Mouse (Mus musculus) G1E (cell line): ENCODE measurements at regions not wholly inside any gene's neighbourhood (a gene's known extent, or its start where the extent isn't known, plus 50 kb on each side); places are given as distances from the start of the nearest gene placed in this dataset.

Source experiments
- CTCF ChIP-seq: IDR thresholded peaks from 2 replicates; pipeline ENCODE4 v1.5.1; 2012; ENCODE audit warnings: low read depth, low read length, inconsistent platforms, mixed read lengths
- GATA1 ChIP-seq: IDR thresholded peaks from 2 replicates; pipeline ENCODE4 v1.6.1; 2012; ENCODE audit warnings: borderline replicate concordance, low read length, inconsistent platforms, mixed read lengths
- GATA2 ChIP-seq: IDR thresholded peaks from 2 replicates; pipeline ENCODE4 v1.6.1; 2012; ENCODE audit warnings: low read depth, low read length, inconsistent platforms, borderline replicate concordance
- POLR2AphosphoS5 ChIP-seq: IDR thresholded peaks from 2 replicates; pipeline ENCODE4 v1.6.1; 2012; ENCODE audit warnings: low read depth, low read length, inconsistent platforms; ENCODE audit not compliant: insufficient replicate concordance
- TAL1 ChIP-seq: conservative IDR thresholded peaks from 2 replicates; pipeline ENCODE4 v1.6.1; 2012; ENCODE audit warnings: low read depth, low read length, inconsistent platforms, mixed read lengths

DNA sequence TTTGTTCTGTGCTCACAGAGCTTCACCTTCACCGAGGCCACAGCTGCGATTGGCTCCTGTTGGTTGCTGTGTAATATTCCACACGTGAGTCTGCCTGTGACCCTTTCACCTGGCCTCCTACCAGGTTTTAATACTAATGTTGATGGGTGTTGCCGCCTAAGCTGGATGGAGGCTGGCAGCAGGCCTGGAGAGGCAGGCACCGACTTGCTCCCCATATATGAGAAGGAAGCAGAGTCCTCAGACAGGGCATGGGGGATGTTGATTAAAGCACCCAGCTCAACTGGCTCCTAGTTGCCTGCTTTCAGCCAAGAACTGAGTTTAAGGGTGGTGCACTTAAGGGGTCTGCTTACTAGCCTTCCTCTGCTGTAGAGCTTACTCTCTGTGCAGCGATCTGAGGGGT lies 64.9 kb downstream of the Lsm3 start:
- TF ChIP-seq GATA1, result no peak
- no peak for TF ChIP-seq CTCF
- no peak for TF ChIP-seq TAL1
- TF ChIP-seq POLR2AphosphoS5, result no peak
- TF ChIP-seq GATA2, result no peak
